Mouse (Mus musculus) embryonic fibroblast, embryonic 13.5 days (primary cell): ENCODE results near the gene Gabrg3. TPM values are rescaled to one million over a fixed set of nuclear protein-coding genes. Genes with fewer than 3 reads are reported as not detected.

Experiments used
- H3K27ac ChIP-seq: 2 replicates; pipeline ENCODE4 v1.5.1; 2012; ENCODE audit warnings: low read length, control low read depth, inconsistent platforms; ENCODE audit not compliant: insufficient read depth
- H3K4me1 ChIP-seq: 2 replicates; pipeline ENCODE4 v1.6.1; 2011; ENCODE audit warnings: low read length; ENCODE audit not compliant: control insufficient read depth, insufficient read depth
- H3K4me3 ChIP-seq: 2 replicates; pipeline ENCODE4 v1.5.1; 2011; ENCODE audit warnings: mild to moderate bottlenecking, control low read depth, low read length; ENCODE audit not compliant: insufficient read depth
- CTCF ChIP-seq: IDR thresholded peaks from 2 replicates; pipeline ENCODE4 v1.5.1; 2011; ENCODE audit warnings: mild to moderate bottlenecking, control low read depth, low read length, moderate library complexity, borderline replicate concordance; ENCODE audit not compliant: insufficient read depth
- POLR2A ChIP-seq: IDR thresholded peaks from 2 replicates; pipeline ENCODE4 v1.6.1; 2011; ENCODE audit warnings: low read depth, mild to moderate bottlenecking, control low read depth, low read length, moderate library complexity
- polyA plus RNA-seq: library from polyadenylated mRNA; stranded (reverse); fragments of >200 nt; gene quantifications from 2 replicates; pipeline ENCODE4 v1.2.4, GENCODE M21; 2011; ENCODE audit warnings: low read depth; ENCODE audit not compliant: missing spikeins, insufficient read length

Gabrg3 gene
- polyA plus RNA-seq: not detected in 2 replicates

GRCm38 (mm10) chr7:57386517-57387340 lies at the start of gene Gabrg3:
Gabrg3 (minus strand) TSS chr7:57387188.
- Histone ChIP-seq H3K4me3 (no peak within 1 kb of the TSS; the same call in 1 of the 2 replicates), H3K27ac (no peak within 1 kb of the TSS), H3K4me1 (no peaks in the 10 kb centered on the region)
- TF ChIP-seq POLR2A (no peak), CTCF (no peak)

GRCm38 (mm10) chr7:57422675-57423074 lies 35.7 kb upstream of the Gabrg3 start:
- Histone ChIP-seq H3K27ac (no peak overlapping the region), H3K4me1 (no peaks in the 10 kb centered on the region), H3K4me3 (no peak overlapping the region)
- TF ChIP-seq CTCF: no peak
- TF ChIP-seq POLR2A: no peak

- Histone ChIP-seq H3K27ac (no peak overlapping the region), H3K4me3 (no peak overlapping the region), H3K4me1 (no peaks in the 10 kb centered on the region)
- TF ChIP-seq POLR2A (no peak), CTCF (no peak)
These were observed 34.1 kb upstream of the Gabrg3 start for GRCm38 (mm10) chr7:57421044-57421443.

- TF ChIP-seq POLR2A (no peak), CTCF (no peak)
- no peak within 1 kb of the TSS for H3K4me3 ChIP-seq
- H3K4me1 ChIP-seq: no peaks in the 10 kb centered on the region
- H3K27ac ChIP-seq: no peak within 1 kb of the TSS
These were observed 32.4 kb upstream of the Gabrg3 start, which contains the start of gene Gabrb3 for GRCm38 (mm10) chr7:57419392-57419791. Gabrb3 (plus strand) TSS chr7:57419692.

GRCm38 (mm10) chr7:57412896-57413295 lies 25.9 kb upstream of the Gabrg3 start:
- TF ChIP-seq CTCF (no peak), POLR2A (no peak)
- H3K4me1 ChIP-seq: no peaks in the 10 kb centered on the region
- no peak overlapping the region for H3K4me3 ChIP-seq
- no peak overlapping the region for H3K27ac ChIP-seq

GRCm38 (mm10) chr7:57411163-57411562 lies 24.2 kb upstream of the Gabrg3 start:
- Histone ChIP-seq H3K4me3 (no peak overlapping the region), H3K27ac (no peak overlapping the region), H3K4me1 (no peaks in the 10 kb centered on the region)
- no peak for TF ChIP-seq POLR2A
- no peak for TF ChIP-seq CTCF

- Histone ChIP-seq H3K4me3 (no peak overlapping the region), H3K4me1 (no peaks in the 10 kb centered on the region), H3K27ac (no peak overlapping the region)
- TF ChIP-seq CTCF (no peak), POLR2A (no peak)
These were observed 6.6 kb upstream of the Gabrg3 start for GRCm38 (mm10) chr7:57393551-57393950.

- no peak for TF ChIP-seq CTCF
- TF ChIP-seq POLR2A: no peak
- no peaks in the 10 kb centered on the region for H3K4me1 ChIP-seq
- no peak overlapping the region for H3K4me3 ChIP-seq
- H3K27ac ChIP-seq: no peak overlapping the region
These were observed 3.1 kb upstream of the Gabrg3 start for GRCm38 (mm10) chr7:57390046-57390445.

- Histone ChIP-seq H3K27ac (no peak overlapping the region), H3K4me3 (no peak overlapping the region), H3K4me1 (no peaks in the 10 kb centered on the region)
- no peak for TF ChIP-seq CTCF
- no peak for TF ChIP-seq POLR2A
These were observed 310 bp upstream of the Gabrg3 start for GRCm38 (mm10) chr7:57387341-57387654.

- Histone ChIP-seq H3K4me1 (no peaks in the 10 kb centered on the region), H3K4me3 (no peak overlapping the region), H3K27ac (no peak overlapping the region)
- TF ChIP-seq CTCF (no peak), POLR2A (no peak)
These were observed 2.9 kb downstream of the Gabrg3 start for GRCm38 (mm10) chr7:57384112-57384511.

- TF ChIP-seq POLR2A (no peak), CTCF (no peak)
These were observed 21.0 kb downstream of the Gabrg3 start for GRCm38 (mm10) chr7:57366013-57366390.

More at GRCm38 (mm10) chr7:57366013-57366390, 21.0 kb downstream of the Gabrg3 start:
- no peak overlapping the region for H3K27ac ChIP-seq
- no peak overlapping the region for H3K4me3 ChIP-seq
- no peaks in the 10 kb centered on the region for H3K4me1 ChIP-seq
